Mouse (Mus musculus): ENCODE results near the gene Lin52. TPM values are rescaled to one million over a fixed set of nuclear protein-coding genes. Genes with fewer than 3 reads are reported as not detected.
A peak's percentile ranks its signal among the peaks of the same experiment; 100 is the strongest.

Lin52 gene
- polyA plus RNA-seq, 1 experiment from 2014 or later, result 35.0 TPM

GRCm38 (mm10) chr12:84417605-84417922, 33.7 kb upstream of the Lin52 start:
- Histone ChIP-seq H3K36me3 (ENCODE audit: control insufficient read depth, insufficient read depth, low read length) (no peaks in the 10 kb centered on the region), H3K4me3 (ENCODE audit: low read depth, low read length) (peak overlapping the region; percentile 56), H3K4me2 (ENCODE audit: low read depth, low read length) (peak overlapping the region; percentile 76), H3K9ac (replicated peaks; ENCODE audit: low read depth, low read length) (peak overlapping the region; percentile 66), H3K27me3 (ENCODE audit: control insufficient read depth, insufficient read depth, low read length) (no peaks in the 10 kb centered on the region), H3K9me3 (ENCODE audit: control insufficient read depth, low read length) (no peaks in the 10 kb centered on the region), H3K4me1 (ENCODE audit: control insufficient read depth, insufficient read depth, low read length) (peaks cover 2% of the 10 kb centered on the region; the same call in 1 of the 2 replicates), H3K27ac (ENCODE audit: low read depth, low read length) (peak overlapping the region; percentile 91)
- 33% methylated on average over 18 of the region's 18 CpGs for WGBS
- ATAC-seq (ENCODE audit: low read depth), result no peak; the same call in 1 of the 2 replicates

GRCm38 (mm10) chr12:84423990-84424389, 27.2 kb upstream of the Lin52 start:
- Histone ChIP-seq H3K27me3 (ENCODE audit: control insufficient read depth, insufficient read depth, low read length) (no peaks in the 10 kb centered on the region), H3K4me2 (ENCODE audit: low read depth, low read length) (no peak overlapping the region), H3K4me3 (ENCODE audit: low read depth, low read length) (no peak overlapping the region), H3K36me3 (ENCODE audit: control insufficient read depth, insufficient read depth, low read length) (no peaks in the 10 kb centered on the region), H3K9ac (replicated peaks; ENCODE audit: low read depth, low read length) (no peak overlapping the region), H3K27ac (ENCODE audit: low read depth, low read length) (no peak overlapping the region), H3K4me1 (ENCODE audit: control insufficient read depth, insufficient read depth, low read length) (no peaks in the 10 kb centered on the region), H3K9me3 (ENCODE audit: control insufficient read depth, low read length) (no peaks in the 10 kb centered on the region)
- WGBS, result 62% methylated on average over 3 of the region's 3 CpGs
- ATAC-seq (ENCODE audit: low read depth), result no peak

- Histone ChIP-seq H3K36me3 (ENCODE audit: control insufficient read depth, insufficient read depth, low read length) (no peaks in the 10 kb centered on the region), H3K4me2 (ENCODE audit: low read depth, low read length) (no peak overlapping the region), H3K27me3 (ENCODE audit: control insufficient read depth, insufficient read depth, low read length) (no peaks in the 10 kb centered on the region), H3K9me3 (ENCODE audit: control insufficient read depth, low read length) (no peaks in the 10 kb centered on the region), H3K4me1 (ENCODE audit: control insufficient read depth, insufficient read depth, low read length) (no peaks in the 10 kb centered on the region), H3K27ac (ENCODE audit: low read depth, low read length) (no peak overlapping the region), H3K9ac (replicated peaks; ENCODE audit: low read depth, low read length) (no peak overlapping the region), H3K4me3 (ENCODE audit: low read depth, low read length) (no peak overlapping the region)
- 91% methylated on average over 2 of the region's 2 CpGs for WGBS
- ATAC-seq (ENCODE audit: low read depth), result no peak
These were observed 21.4 kb upstream of the Lin52 start for GRCm38 (mm10) chr12:84429825-84430224.

- H3K4me2 ChIP-seq (ENCODE audit: low read depth, low read length), result no peak overlapping the region
- no peak overlapping the region for H3K9ac ChIP-seq (replicated peaks; ENCODE audit: low read depth, low read length)
- ATAC-seq (ENCODE audit: low read depth), result no peak
- H3K4me3 ChIP-seq (ENCODE audit: low read depth, low read length), result no peak overlapping the region
- 82% methylated on average over 2 of the region's 2 CpGs for WGBS
- H3K4me1 ChIP-seq (ENCODE audit: control insufficient read depth, insufficient read depth, low read length), result no peaks in the 10 kb centered on the region
- no peaks in the 10 kb centered on the region for H3K9me3 ChIP-seq (ENCODE audit: control insufficient read depth, low read length)
- no peaks in the 10 kb centered on the region for H3K27me3 ChIP-seq (ENCODE audit: control insufficient read depth, insufficient read depth, low read length)
- no peaks in the 10 kb centered on the region for H3K36me3 ChIP-seq (ENCODE audit: control insufficient read depth, insufficient read depth, low read length)
- H3K27ac ChIP-seq (ENCODE audit: low read depth, low read length), result no peak overlapping the region
These were observed 12.5 kb upstream of the Lin52 start for GRCm38 (mm10) chr12:84438697-84439096.

- Histone ChIP-seq H3K4me1 (ENCODE audit: control insufficient read depth, insufficient read depth, low read length) (no peaks in the 10 kb centered on the region), H3K4me2 (ENCODE audit: low read depth, low read length) (no peak overlapping the region), H3K27ac (ENCODE audit: low read depth, low read length) (no peak overlapping the region), H3K36me3 (ENCODE audit: control insufficient read depth, insufficient read depth, low read length) (no peaks in the 10 kb centered on the region), H3K9me3 (ENCODE audit: control insufficient read depth, low read length) (no peaks in the 10 kb centered on the region), H3K9ac (replicated peaks; ENCODE audit: low read depth, low read length) (no peak overlapping the region), H3K27me3 (ENCODE audit: control insufficient read depth, insufficient read depth, low read length) (no peaks in the 10 kb centered on the region), H3K4me3 (ENCODE audit: low read depth, low read length) (no peak overlapping the region)
- ATAC-seq (ENCODE audit: low read depth), result no peak
- WGBS, result 72% methylated on average over 4 of the region's 4 CpGs
These were observed 8.7 kb upstream of the Lin52 start for GRCm38 (mm10) chr12:84442526-84442925.

- Histone ChIP-seq H3K4me3 (ENCODE audit: low read depth, low read length) (no peak overlapping the region), H3K9me3 (ENCODE audit: control insufficient read depth, low read length) (no peaks in the 10 kb centered on the region), H3K27me3 (ENCODE audit: control insufficient read depth, insufficient read depth, low read length) (no peaks in the 10 kb centered on the region), H3K9ac (replicated peaks; ENCODE audit: low read depth, low read length) (no peak overlapping the region), H3K36me3 (ENCODE audit: control insufficient read depth, insufficient read depth, low read length) (no peaks in the 10 kb centered on the region), H3K27ac (ENCODE audit: low read depth, low read length) (no peak overlapping the region), H3K4me2 (ENCODE audit: low read depth, low read length) (no peak overlapping the region), H3K4me1 (ENCODE audit: control insufficient read depth, insufficient read depth, low read length) (0 out of 2 replicates have a peak, but pooled peaks cover 6% of the 10 kb centered on the region)
- 68% methylated on average over 1 of the region's 1 CpGs for WGBS
- no peak for ATAC-seq (ENCODE audit: low read depth)
These were observed 3.8 kb upstream of the Lin52 start for GRCm38 (mm10) chr12:84447386-84447785.

- Histone ChIP-seq H3K4me2 (ENCODE audit: low read depth, low read length) (no peak overlapping the region), H3K27ac (ENCODE audit: low read depth, low read length) (no peak overlapping the region), H3K4me3 (ENCODE audit: low read depth, low read length) (no peak overlapping the region), H3K36me3 (ENCODE audit: control insufficient read depth, insufficient read depth, low read length) (no peaks in the 10 kb centered on the region), H3K9ac (replicated peaks; ENCODE audit: low read depth, low read length) (no peak overlapping the region), H3K9me3 (ENCODE audit: control insufficient read depth, low read length) (no peaks in the 10 kb centered on the region), H3K27me3 (ENCODE audit: control insufficient read depth, insufficient read depth, low read length) (no peaks in the 10 kb centered on the region), H3K4me1 (ENCODE audit: control insufficient read depth, insufficient read depth, low read length) (0 out of 2 replicates have a peak, but pooled peaks cover 6% of the 10 kb centered on the region)
- 75% methylated on average over 6 of the region's 6 CpGs for WGBS
- ATAC-seq (ENCODE audit: low read depth), result no peak
These were observed 3.0 kb upstream of the Lin52 start for GRCm38 (mm10) chr12:84448181-84448580.

- ATAC-seq (ENCODE audit: low read depth), result no peak
- H3K27me3 ChIP-seq (ENCODE audit: control insufficient read depth, insufficient read depth, low read length), result no peaks in the 10 kb centered on the region
- no peaks in the 10 kb centered on the region for H3K9me3 ChIP-seq (ENCODE audit: control insufficient read depth, low read length)
- H3K4me1 ChIP-seq (ENCODE audit: control insufficient read depth, insufficient read depth, low read length), result 0 out of 2 replicates have a peak, but pooled peaks cover 6% of the 10 kb centered on the region
- H3K9ac ChIP-seq (replicated peaks; ENCODE audit: low read depth, low read length), result no peak overlapping the region
- H3K36me3 ChIP-seq (ENCODE audit: control insufficient read depth, insufficient read depth, low read length), result no peaks in the 10 kb centered on the region
- H3K4me3 ChIP-seq (ENCODE audit: low read depth, low read length), result peak overlapping the region; percentile 62; the same call in 1 of the 2 replicates
- 49% methylated on average over 10 of the region's 10 CpGs for whole genome bisulfite sequencing
- no peak overlapping the region for H3K27ac ChIP-seq (ENCODE audit: low read depth, low read length)
- H3K4me2 ChIP-seq (ENCODE audit: low read depth, low read length), result peak overlapping the region; percentile 94; the same call in 1 of the 2 replicates
These were observed 1.3 kb upstream of the Lin52 start for GRCm38 (mm10) chr12:84449887-84450286.

GRCm38 (mm10) chr12:84450351-84450717, 888 bp upstream of the Lin52 start:
- under 1% methylated on average over 6 of the region's 6 CpGs for WGBS
- ATAC-seq (ENCODE audit: low read depth), result no peak; the same call in 1 of the 2 replicates
- H3K36me3 ChIP-seq (ENCODE audit: control insufficient read depth, insufficient read depth, low read length), result no peaks in the 10 kb centered on the region
- peak overlapping the region; percentile 62 for H3K4me3 ChIP-seq (ENCODE audit: low read depth, low read length)
- H3K27ac ChIP-seq (ENCODE audit: low read depth, low read length), result peak overlapping the region; percentile 82
- H3K27me3 ChIP-seq (ENCODE audit: control insufficient read depth, insufficient read depth, low read length), result no peaks in the 10 kb centered on the region
- H3K4me2 ChIP-seq (ENCODE audit: low read depth, low read length), result peak overlapping the region; percentile 94
- 0 out of 2 replicates have a peak, but pooled peaks cover 6% of the 10 kb centered on the region for H3K4me1 ChIP-seq (ENCODE audit: control insufficient read depth, insufficient read depth, low read length)
- H3K9me3 ChIP-seq (ENCODE audit: control insufficient read depth, low read length), result no peaks in the 10 kb centered on the region
- H3K9ac ChIP-seq (replicated peaks; ENCODE audit: low read depth, low read length), result peak overlapping the region; percentile 50

Data from neural tube, embryonic 14.5 days (tissue).